In the genomic region with DNA sequence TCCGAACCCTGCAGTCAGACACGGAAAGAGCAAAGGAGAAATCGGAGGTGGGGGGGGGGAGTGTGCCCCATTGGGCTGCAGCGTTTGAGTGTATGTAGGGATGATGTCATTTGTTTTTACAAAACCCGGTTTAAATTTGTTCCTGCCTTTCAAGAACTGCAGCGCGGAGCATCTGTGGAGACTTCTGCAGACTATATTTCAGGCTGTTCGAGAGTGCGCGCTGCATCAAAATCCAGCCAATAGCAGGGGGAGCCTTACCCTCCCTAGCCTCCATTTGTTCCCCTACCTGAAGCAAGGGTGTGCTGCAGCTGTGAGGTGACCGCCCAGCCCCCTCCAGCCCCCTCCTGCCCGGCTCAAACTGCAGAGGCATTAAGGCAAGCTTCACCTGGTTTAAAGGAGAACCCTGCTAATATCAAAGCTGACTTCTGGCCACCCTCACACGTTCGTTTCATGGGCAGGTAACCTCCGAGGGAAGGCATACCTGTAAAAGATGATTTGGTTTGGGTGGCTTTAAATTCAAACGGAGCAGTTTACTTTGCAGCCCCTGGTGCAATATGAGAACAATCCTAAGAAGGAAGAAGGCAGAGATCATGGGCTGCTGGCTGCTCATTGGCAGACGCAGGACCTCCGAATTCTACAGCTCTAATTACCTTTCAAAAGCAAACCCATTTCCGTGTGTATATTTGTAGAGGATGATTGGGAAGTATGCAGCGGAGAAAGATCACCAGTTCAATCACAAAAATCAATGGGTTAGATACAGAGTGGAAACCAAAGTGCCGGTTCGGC, we compare ENCODE assay signal across 9 mouse cellular contexts.
A peak's percentile ranks its signal among the peaks of the same experiment; 100 is the strongest.
DNase-seq lines count a peak whose midpoint lies in the region; ATAC-seq lines count a peak whose summit lies in the region.
"Had no signal": no experiment of that assay in that cellular context is flagged by ENCODE, and none has a peak within 500 bp of the region (broad histone marks: within the 10 kb centered on the region; RNA-seq: fewer than 3 reads in every experiment).

No protein-coding gene starts in this region.

- peak; percentile 93 for ATAC-seq in hindbrain, embryonic 14.5 days (ENCODE audit: low FRiP score)
- ATAC-seq in neural tube, embryonic 13.5 days (ENCODE audit: low read depth) = peak; percentile 94

- H3K4me2 ChIP-seq in hindbrain, embryonic 14.5 days (replicated peaks) = peak overlapping the region; percentile 72
- peak overlapping the region; percentile 77 for H3K4me2 ChIP-seq in neural tube, embryonic 13.5 days

- 10% methylated on average over 22 of the region's 22 CpGs for WGBS in heart, embryonic 10.5 days
- whole genome bisulfite sequencing in hindbrain, embryonic 14.5 days = 11% methylated on average over 22 of the region's 22 CpGs
- 9% methylated on average over 22 of the region's 22 CpGs for WGBS in limb, embryonic 10.5 days
- WGBS in neural tube, embryonic 13.5 days = 9% methylated on average over 22 of the region's 22 CpGs

- H3K36me3 ChIP-seq in heart, embryonic 10.5 days = no peaks in the 10 kb centered on the region
- H3K36me3 ChIP-seq in hindbrain, embryonic 14.5 days (replicated peaks; ENCODE audit: control insufficient read depth, insufficient read depth) = no peaks in the 10 kb centered on the region
- H3K36me3 ChIP-seq in limb, embryonic 10.5 days = no peaks in the 10 kb centered on the region
- no peaks in the 10 kb centered on the region for H3K36me3 ChIP-seq in neural tube, embryonic 13.5 days

- peaks cover 8% of the 10 kb centered on the region; the same call in 1 of the 2 replicates for H3K27me3 ChIP-seq in heart, embryonic 10.5 days (ENCODE audit: insufficient read depth, poor library complexity, severe bottlenecking)
- no peaks in the 10 kb centered on the region for H3K27me3 ChIP-seq in hindbrain, embryonic 14.5 days (ENCODE audit: control insufficient read depth, insufficient read depth, low read length)
- 0 out of 2 replicates have a peak, but pooled peaks cover 10% of the 10 kb centered on the region for H3K27me3 ChIP-seq in limb, embryonic 10.5 days (ENCODE audit: low read depth, poor library complexity, severe bottlenecking)
- peaks cover 16% of the 10 kb centered on the region for H3K27me3 ChIP-seq in neural tube, embryonic 13.5 days
- H3K27me3 ChIP-seq: CH12.LX had no signal

- peak overlapping the region; percentile 46 for H3K9ac ChIP-seq in hindbrain, embryonic 14.5 days
- H3K9ac ChIP-seq in neural tube, embryonic 13.5 days = peak overlapping the region; percentile 66

- H3K4me3 ChIP-seq in heart, embryonic 10.5 days = peak overlapping the region; percentile 56
- H3K4me3 ChIP-seq in hindbrain, embryonic 14.5 days (replicated peaks; ENCODE audit: low read length) = peak overlapping the region; percentile 35
- H3K4me3 ChIP-seq in limb, embryonic 10.5 days = peak overlapping the region; percentile 50
- peak overlapping the region; percentile 39 for H3K4me3 ChIP-seq in neural tube, embryonic 13.5 days

- no peak overlapping the region; the same call in 1 of the 2 replicates for H3K27ac ChIP-seq in heart, embryonic 10.5 days
- H3K27ac ChIP-seq in hindbrain, embryonic 14.5 days = peak overlapping the region; percentile 2; the same call in 1 of the 2 replicates
- peak overlapping the region; percentile 79 for H3K27ac ChIP-seq in limb, embryonic 10.5 days
- no peak overlapping the region for H3K27ac ChIP-seq in neural tube, embryonic 13.5 days (replicated peaks)

- DNase-seq in heart, embryonic 10.5 days (ENCODE audit: low spot score) = peak; percentile 73
- no peak for DNase-seq in heart, adult 8-10 months (ENCODE audit: low spot score)
- peak; percentile 7 to 21 for DNase-seq in cerebellum, postnatal 4 days (ENCODE audit: low spot score in 2 of 2)
- DNase-seq in hindbrain, embryonic 14.5 days (ENCODE audit: low spot score) = peak; percentile 57
- peak; percentile 61 for DNase-seq in limb, embryonic 10.5 days (ENCODE audit: low spot score)
- no peak for DNase-seq in spleen, adult 18-20 months
- DNase-seq in urinary bladder, postnatal 4 days (ENCODE audit: low spot score in 2 of 2) = no peak

- H3K4me1 ChIP-seq in heart, embryonic 10.5 days = 0 out of 2 replicates have a peak, but pooled peaks cover 5% of the 10 kb centered on the region
- no peaks in the 10 kb centered on the region; the same call in 1 of the 2 replicates for H3K4me1 ChIP-seq in hindbrain, embryonic 14.5 days (replicated peaks; ENCODE audit: control insufficient read depth, insufficient read depth, low read length)
- H3K4me1 ChIP-seq in limb, embryonic 10.5 days = peaks cover 9% of the 10 kb centered on the region
- peaks cover 14% of the 10 kb centered on the region for H3K4me1 ChIP-seq in neural tube, embryonic 13.5 days (replicated peaks)

- H3K9me3 ChIP-seq in heart, embryonic 10.5 days = no peaks in the 10 kb centered on the region
- no peaks in the 10 kb centered on the region for H3K9me3 ChIP-seq in hindbrain, embryonic 14.5 days (ENCODE audit: control insufficient read depth, low read length)
- H3K9me3 ChIP-seq in limb, embryonic 10.5 days (replicated peaks) = no peaks in the 10 kb centered on the region
- no peaks in the 10 kb centered on the region for H3K9me3 ChIP-seq in neural tube, embryonic 13.5 days

Comparison
In these comparisons a context has a peak if more than half of its experiments do, and no peak if none do; other contexts are left out.
1. DNase-seq: peak in heart, embryonic 10.5 days (single experiment), cerebellum, postnatal 4 days (2 of 2), hindbrain, embryonic 14.5 days (single experiment) and limb, embryonic 10.5 days (single experiment); none in heart, adult 8-10 months (single experiment), spleen, adult 18-20 months (0 of 2) and urinary bladder, postnatal 4 days (0 of 2).
2. H3K27ac ChIP-seq: peak in hindbrain, embryonic 14.5 days (single experiment) and limb, embryonic 10.5 days (single experiment); none in heart, embryonic 10.5 days (single experiment) and neural tube, embryonic 13.5 days (single experiment).
3. Peak in every context shown above with its lines, with median percentiles within 50 percentile points of each other: H3K4me3 ChIP-seq.